Comparison of ENCODE assay signal across 28 mouse cellular contexts in the genomic region with DNA sequence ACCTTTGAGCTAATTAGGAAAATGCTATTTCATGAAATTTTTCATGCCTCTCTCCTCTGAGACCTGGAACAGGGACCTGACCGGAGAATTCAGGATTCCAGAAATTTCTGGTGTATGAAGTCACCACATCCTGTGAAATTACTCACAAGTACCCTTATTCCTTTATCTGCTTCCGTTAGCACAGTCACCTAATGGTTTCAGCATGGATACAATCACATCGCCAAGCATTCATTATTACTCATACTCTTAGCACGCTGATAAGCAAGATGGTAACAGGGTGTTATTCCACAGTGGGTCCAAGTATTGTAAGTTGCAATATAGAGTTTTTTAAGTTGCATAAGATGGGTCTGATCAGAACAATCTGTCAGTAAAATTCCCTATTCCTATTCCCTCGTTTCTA. TPM values are rescaled to one million over a fixed set of nuclear protein-coding genes. Genes with fewer than 3 reads are reported as not detected.
DNase-seq lines count a peak whose midpoint lies in the region; ATAC-seq lines count a peak whose summit lies in the region.
"Had no signal": no experiment of that assay in that cellular context is flagged by ENCODE, and none has a peak within 500 bp of the region (broad histone marks: within the 10 kb centered on the region; RNA-seq: fewer than 3 reads in every experiment).

No protein-coding gene starts in this region.

- no peaks in the 10 kb centered on the region for H3K4me1 ChIP-seq in heart, embryonic 10.5 days
- no peaks in the 10 kb centered on the region for H3K4me1 ChIP-seq in liver, embryonic 11.5 days (replicated peaks; ENCODE audit: control insufficient read depth, insufficient read depth, low read length)
- no peaks in the 10 kb centered on the region for H3K4me1 ChIP-seq in liver, embryonic 12.5 days
- H3K4me1 ChIP-seq: limb, embryonic 13.5 days; liver, embryonic 13.5 days; neural tube, embryonic 15.5 days; stomach, embryonic 15.5 days had no signal

- no peak overlapping the region for H3K4me3 ChIP-seq in heart, embryonic 10.5 days
- H3K4me3 ChIP-seq in liver, embryonic 11.5 days (ENCODE audit: low read depth, low read length), result no peak overlapping the region
- H3K4me3 ChIP-seq in liver, embryonic 12.5 days, result no peak overlapping the region
- H3K4me3 ChIP-seq: embryonic facial prominence, embryonic 13.5 days; erythroblast, embryonic 14.5 days; heart, embryonic 15.5 days; left cerebral cortex, adult 2 months; limb, embryonic 13.5 days; liver, embryonic 13.5 days; neural tube, embryonic 15.5 days; stomach, embryonic 15.5 days had no signal

- H3K36me3 ChIP-seq in heart, embryonic 10.5 days, result no peaks in the 10 kb centered on the region
- H3K36me3 ChIP-seq in liver, embryonic 11.5 days (ENCODE audit: control insufficient read depth, insufficient read depth, low read length), result no peaks in the 10 kb centered on the region
- no peaks in the 10 kb centered on the region for H3K36me3 ChIP-seq in liver, embryonic 12.5 days
- H3K36me3 ChIP-seq: embryonic facial prominence, embryonic 13.5 days; G1E; heart, embryonic 15.5 days; limb, embryonic 13.5 days; liver, embryonic 13.5 days; neural tube, embryonic 15.5 days; stomach, embryonic 15.5 days had no signal

- ATAC-seq in liver, embryonic 11.5 days (replicated peaks; ENCODE audit: low FRiP score), result no peak
- no peak for ATAC-seq in liver, embryonic 12.5 days
- ATAC-seq: forebrain, embryonic 16.5 days had no signal

- no peak overlapping the region for H3K9ac ChIP-seq in liver, embryonic 11.5 days (ENCODE audit: low read depth, low read length)
- no peak overlapping the region for H3K9ac ChIP-seq in liver, embryonic 12.5 days
- H3K9ac ChIP-seq: embryonic facial prominence, embryonic 13.5 days; heart, embryonic 15.5 days; hindbrain, embryonic 14.5 days; limb, embryonic 13.5 days; liver, embryonic 13.5 days; neural tube, embryonic 15.5 days; stomach, embryonic 15.5 days had no signal

- H3K27me3 ChIP-seq in heart, embryonic 10.5 days (ENCODE audit: insufficient read depth, poor library complexity, severe bottlenecking), result no peaks in the 10 kb centered on the region
- H3K27me3 ChIP-seq in liver, embryonic 11.5 days (replicated peaks; ENCODE audit: control insufficient read depth, insufficient read depth, low read length), result no peaks in the 10 kb centered on the region
- no peaks in the 10 kb centered on the region for H3K27me3 ChIP-seq in liver, embryonic 12.5 days (replicated peaks)
- H3K27me3 ChIP-seq: embryonic facial prominence, embryonic 13.5 days; heart, embryonic 15.5 days; limb, embryonic 13.5 days; liver, embryonic 13.5 days; neural tube, embryonic 15.5 days; stomach, embryonic 15.5 days had no signal

- H3K9me3 ChIP-seq in heart, embryonic 10.5 days, result no peaks in the 10 kb centered on the region
- no peaks in the 10 kb centered on the region for H3K9me3 ChIP-seq in liver, embryonic 11.5 days (ENCODE audit: control insufficient read depth, low read length)
- H3K9me3 ChIP-seq in liver, embryonic 12.5 days (replicated peaks), result no peaks in the 10 kb centered on the region
- H3K9me3 ChIP-seq: embryonic facial prominence, embryonic 13.5 days; G1E; heart, embryonic 15.5 days; limb, embryonic 13.5 days; liver, embryonic 13.5 days; neural tube, embryonic 15.5 days; stomach, embryonic 15.5 days had no signal

- WGBS in heart, embryonic 10.5 days, result 53% methylated on average over 5 of the region's 5 CpGs
- 58% methylated on average over 5 of the region's 5 CpGs for WGBS in liver, embryonic 11.5 days
- WGBS in liver, embryonic 12.5 days (ENCODE audit: insufficient replicate concordance), result 53% methylated on average over 5 of the region's 5 CpGs

- no peak overlapping the region for H3K4me2 ChIP-seq in liver, embryonic 11.5 days
- no peak overlapping the region for H3K4me2 ChIP-seq in liver, embryonic 12.5 days
- H3K4me2 ChIP-seq: embryonic facial prominence, embryonic 13.5 days; heart, embryonic 15.5 days; hindbrain, embryonic 14.5 days; limb, embryonic 13.5 days; liver, embryonic 13.5 days; neural tube, embryonic 15.5 days; stomach, embryonic 15.5 days had no signal

- H3K27ac ChIP-seq in heart, embryonic 10.5 days, result no peak overlapping the region
- H3K27ac ChIP-seq in liver, embryonic 11.5 days (ENCODE audit: low read depth, low read length), result no peak overlapping the region
- H3K27ac ChIP-seq in liver, embryonic 12.5 days, result no peak overlapping the region
- H3K27ac ChIP-seq: embryonic facial prominence, embryonic 13.5 days; heart, embryonic 15.5 days; hindbrain, embryonic 14.5 days; left cerebral cortex, adult 2 months; limb, embryonic 13.5 days; liver, embryonic 13.5 days; neural tube, embryonic 15.5 days; stomach, embryonic 15.5 days had no signal

- peak; percentile 3 to 16 for DNase-seq in heart, adult 9 months (ENCODE audit: low spot score in 2 of 2)
- no peak for DNase-seq in heart, embryonic 10.5 days (ENCODE audit: low spot score)
- DNase-seq in liver, embryonic 11.5 days (ENCODE audit: low spot score), result peak; percentile 1
- DNase-seq in Muller cell, postnatal 12 days (ENCODE audit: inconsistent ontology term), result peak; percentile 45
- no peak for DNase-seq in layer of hippocampus, adult 9-11 months
- DNase-seq in spleen, adult 18-20 months, result no peak
- DNase-seq: adrenal gland, postnatal 25 days; cerebellum, adult 18-20 months; cerebellum, postnatal 10 days; kidney, adult 9 months; kidney, postnatal 14 days; liver, embryonic 13.5 days; lung, adult 18-20 months; lung, postnatal 10 days; midbrain, embryonic 14.5 days; retina, postnatal 1 day; right cerebral cortex, postnatal 14 days had no signal

RNA-seq across cellular contexts. Expression of a gene that starts 44.8 kb away (rescaled TPM):
- 39.0 and 39.9 TPM in 2 replicates for polyA plus RNA-seq in heart, embryonic 10.5 days (2016; fragmentation: Nextera tagmentation; extraction: Ambion mirVana)
- polyA plus RNA-seq in liver, embryonic 11.5 days (2014; fragmentation: Nextera tagmentation; extraction: Ambion mirVana), result 36.1 and 36.5 TPM in 2 replicates
- 21.7 and 21.8 TPM in 2 replicates for polyA plus RNA-seq in liver, embryonic 12.5 days (2016; fragmentation: Nextera tagmentation; extraction: Ambion mirVana)

Comparison
In these comparisons a context has a peak if more than half of its experiments do, and no peak if none do; other contexts are left out.
1. DNase-seq: peak in heart, adult 9 months (2 of 2), liver, embryonic 11.5 days (single experiment) and Muller cell, postnatal 12 days (single experiment); none in heart, embryonic 10.5 days (single experiment), layer of hippocampus, adult 9-11 months (single experiment) and spleen, adult 18-20 months (0 of 2).